Mouse (Mus musculus): Measurements from ENCODE around the gene 1810049J17Rik.

DNA sequence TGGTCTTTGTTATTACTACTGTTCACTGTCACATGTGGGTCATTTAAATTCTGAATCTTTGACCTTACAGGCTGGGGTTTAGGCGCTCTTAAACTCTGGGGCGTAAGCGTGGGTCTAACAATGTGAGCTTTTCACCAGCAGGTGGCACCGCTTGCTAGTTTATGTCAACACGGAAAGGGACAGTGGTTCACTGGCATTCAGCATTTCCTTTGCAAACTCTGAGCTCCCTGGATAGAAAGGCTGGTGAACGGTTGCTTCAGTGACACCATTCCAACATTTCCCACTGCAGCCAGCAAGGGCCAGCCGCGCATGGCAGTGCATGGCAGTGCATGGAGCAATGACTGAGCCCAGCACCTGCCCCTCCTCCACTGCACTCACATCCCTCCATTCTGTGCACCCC is 49.5 kb upstream of the 1810049J17Rik start:
- no peak for TF ChIP-seq POLR2A (IDR thresholded peaks at IDR 0.05; ENCODE audit: borderline replicate concordance, insufficient read depth, low read length)
- peak; percentile 94 for TF ChIP-seq CTCF (IDR thresholded peaks at IDR 0.05; ENCODE audit: borderline replicate concordance, insufficient read depth, low read depth, low read length)
